Mouse (Mus musculus): ENCODE data around the gene Hist1h2ah. TPM values are rescaled to one million over a fixed set of nuclear protein-coding genes. Genes with fewer than 3 reads are reported as not detected.

The Hist1h2ah gene
- polyA plus RNA-seq, 1 experiment, result not detected

GRCm38 (mm10) chr13:21992550-21992949 is 42.8 kb downstream of the Hist1h2ah start:
- TF ChIP-seq POLR2A (IDR thresholded peaks at IDR 0.05; ENCODE audit: low read depth, low read length) (no peak), CTCF (IDR thresholded peaks at IDR 0.05; ENCODE audit: borderline replicate concordance, insufficient read depth, low read length) (no peak)
- Histone ChIP-seq H3K4me1 (ENCODE audit: control insufficient read depth, insufficient read depth, low read length) (no peaks in the 10 kb centered on the region), H3K27ac (ENCODE audit: insufficient read depth, low read length) (no peak overlapping the region), H3K4me3 (ENCODE audit: insufficient read depth, low read length) (no peak overlapping the region)

Other genes starting within 250 kb of the Hist1h2ah start
- not detected in 2 replicates for gene Hist1h2an, start 248.3 kb downstream of the Hist1h2ah start, polyA plus RNA-seq (2011; ENCODE audit: insufficient read length, low read depth, missing spikeins)
- 1.0 TPM in 1 of 2 replicates, not detected in the other for gene Hist1h2bp, start 248.1 kb downstream of the Hist1h2ah start, polyA plus RNA-seq (2011; ENCODE audit: insufficient read length, low read depth, missing spikeins)
- gene Hist1h2bq, start 225.4 kb downstream of the Hist1h2ah start, polyA plus RNA-seq (2011; ENCODE audit: insufficient read length, low read depth, missing spikeins), result 1.0 and 2.3 TPM in 2 replicates
- not detected in 2 replicates for gene Hist1h2ao, start 225.1 kb downstream of the Hist1h2ah start, polyA plus RNA-seq (2011; ENCODE audit: insufficient read length, low read depth, missing spikeins)
- gene Hist1h4m, start 223.8 kb downstream of the Hist1h2ah start, polyA plus RNA-seq (2011; ENCODE audit: insufficient read length, low read depth, missing spikeins), result not detected in 2 replicates
- 18.9 and 28.6 TPM in 2 replicates for gene Hist1h4n, start 203.4 kb downstream of the Hist1h2ah start, polyA plus RNA-seq (2011; ENCODE audit: insufficient read length, low read depth, missing spikeins)
- 18.2 and 27.0 TPM in 2 replicates for gene Hist1h2ap, start 202.1 kb downstream of the Hist1h2ah start, polyA plus RNA-seq (2011; ENCODE audit: insufficient read length, low read depth, missing spikeins)
- 1.9 TPM in 1 of 2 replicates, not detected in the other for gene Hist1h2br, start 201.8 kb downstream of the Hist1h2ah start, polyA plus RNA-seq (2011; ENCODE audit: insufficient read length, low read depth, missing spikeins)
- gene Zfp184, start 90.5 kb downstream of the Hist1h2ah start, polyA plus RNA-seq (2011; ENCODE audit: insufficient read length, low read depth, missing spikeins), result 2.9 and 5.0 TPM in 2 replicates
- gene Pom121l2, start 54.4 kb downstream of the Hist1h2ah start, polyA plus RNA-seq (2011; ENCODE audit: insufficient read length, low read depth, missing spikeins), result 0.23 and 0.32 TPM in 2 replicates
- gene Prss16, start 25.8 kb downstream of the Hist1h2ah start, polyA plus RNA-seq (2011; ENCODE audit: insufficient read length, low read depth, missing spikeins), result 0.37 and 0.98 TPM in 2 replicates
- 16.3 and 22.3 TPM in 2 replicates for gene Hist1h2bk, start 302 bp upstream of the Hist1h2ah start, polyA plus RNA-seq (2011; ENCODE audit: insufficient read length, low read depth, missing spikeins)
- gene Hist1h4i, start 5.8 kb upstream of the Hist1h2ah start, polyA plus RNA-seq (2011; ENCODE audit: insufficient read length, low read depth, missing spikeins), result 5.6 and 9.1 TPM in 2 replicates
- gene Hist1h2ag, start 7.4 kb upstream of the Hist1h2ah start, polyA plus RNA-seq (2011; ENCODE audit: insufficient read length, low read depth, missing spikeins), result 2.6 TPM in 1 of 2 replicates, not detected in the other
- 4.1 and 8.4 TPM in 2 replicates for gene Hist1h2bj, start 7.6 kb upstream of the Hist1h2ah start, polyA plus RNA-seq (2011; ENCODE audit: insufficient read length, low read depth, missing spikeins)
- not detected in 2 replicates for gene Vmn1r188, start 48.9 kb upstream of the Hist1h2ah start, polyA plus RNA-seq (2011; ENCODE audit: insufficient read length, low read depth, missing spikeins)
- gene Vmn1r189, start 70.3 kb upstream of the Hist1h2ah start, polyA plus RNA-seq (2011; ENCODE audit: insufficient read length, low read depth, missing spikeins), result not detected in 2 replicates
- gene Vmn1r191, start 148.4 kb upstream of the Hist1h2ah start, polyA plus RNA-seq (2011; ENCODE audit: insufficient read length, low read depth, missing spikeins), result not detected in 2 replicates
- not detected in 2 replicates for gene Vmn1r192, start 155.6 kb upstream of the Hist1h2ah start, polyA plus RNA-seq (2011; ENCODE audit: insufficient read length, low read depth, missing spikeins)
- not detected in 2 replicates for gene Vmn1r193, start 187.6 kb upstream of the Hist1h2ah start, polyA plus RNA-seq (2011; ENCODE audit: insufficient read length, low read depth, missing spikeins)
- not detected in 2 replicates for gene Vmn1r194, start 208.6 kb upstream of the Hist1h2ah start, polyA plus RNA-seq (2011; ENCODE audit: insufficient read length, low read depth, missing spikeins)
- gene Vmn1r195, start 235.0 kb upstream of the Hist1h2ah start, polyA plus RNA-seq (2011; ENCODE audit: insufficient read length, low read depth, missing spikeins), result not detected in 2 replicates

All from embryonic fibroblast, embryonic 13.5 days (primary cell).